Mouse (Mus musculus) stomach, postnatal 0 days (tissue): Measurements from ENCODE around the gene Urb2. TPM values are rescaled to one million over a fixed set of nuclear protein-coding genes. Genes with fewer than 3 reads are reported as not detected.

Source experiments
- ATAC-seq: fragments of 200-750 bp; cut with Nextera tagmentation; 2 replicates; pipeline ENCODE4 v1.8.0; 2017; ENCODE audit not compliant: low FRiP score, low TSS enrichment
- DNase-seq: peaks from one replicate; pipeline ENCODE4 v3.0.0-alpha.2; 2016; ENCODE audit warnings: low spot score
- H3K27ac ChIP-seq: fragments of 300-500 bp; sonication (generic); replicated peaks from 2 replicates; pipeline ENCODE4 v1.5.1; 2014; ENCODE audit warnings: mild to moderate bottlenecking, control low read depth
- H3K27me3 ChIP-seq: fragments of 300-500 bp; sonication (generic); 2 replicates; pipeline ENCODE4 v1.6.1; 2014; ENCODE audit warnings: low read length; ENCODE audit not compliant: control insufficient read depth, insufficient read depth
- H3K36me3 ChIP-seq: fragments of 300-500 bp; sonication (generic); 2 replicates; pipeline ENCODE4 v1.6.1; 2014; ENCODE audit warnings: low read length, mixed read lengths; ENCODE audit not compliant: control insufficient read depth, insufficient read depth
- H3K4me1 ChIP-seq: fragments of 300-500 bp; sonication (generic); replicated peaks from 2 replicates; pipeline ENCODE4 v1.6.1; 2014; ENCODE audit warnings: antibody characterized with exemption; ENCODE audit not compliant: control insufficient read depth, insufficient read depth
- H3K4me2 ChIP-seq: fragments of 300-500 bp; sonication (generic); replicated peaks from 2 replicates; pipeline ENCODE4 v1.6.1; 2014; ENCODE audit warnings: low read depth, mild to moderate bottlenecking, control low read depth, moderate library complexity
- H3K4me3 ChIP-seq: fragments of 300-500 bp; sonication (generic); 2 replicates; pipeline ENCODE4 v1.5.1; 2014; ENCODE audit warnings: low read depth, low read length, control low read depth
- H3K9ac ChIP-seq: fragments of 300-500 bp; sonication (generic); 2 replicates; pipeline ENCODE4 v1.6.1; 2014; ENCODE audit warnings: mild to moderate bottlenecking, low read length, control low read depth, mixed read lengths
- H3K9me3 ChIP-seq: fragments of 300-500 bp; sonication (generic); 2 replicates; pipeline ENCODE4 v1.6.1; 2016; ENCODE audit warnings: low read length; ENCODE audit not compliant: control insufficient read depth
- CTCF ChIP-seq: IDR thresholded peaks from 2 replicates; pipeline ENCODE4 v1.5.1; 2016; ENCODE audit warnings: antibody characterized with exemption, low read depth, mild to moderate bottlenecking, moderate library complexity
- EP300 ChIP-seq: optimal IDR thresholded peaks from 2 replicates; pipeline ENCODE3; 2016; ENCODE audit warnings: antibody characterized with exemption
- WGBS: fragments of 180-500 bp; shearing (Covaris S2); extraction: QIAGEN DNeasy Blood & Tissue Kit; methylation state at CpG from one replicate; pipeline ENCODE4 v1.1.7; 2014; 5-methylcytosine and 5-hydroxymethylcytosine counted together
- polyA plus RNA-seq: library from polyadenylated mRNA; unstranded; fragments of >200 nt; fragmentation: Nextera tagmentation; extraction: Ambion mirVana; gene quantifications from 2 replicates; pipeline ENCODE4 v1.2.1, GENCODE M21; 2015

The Urb2 gene
- polyA plus RNA-seq, 1 experiment from 2014 or later = 1.2 TPM

GRCm38 (mm10) chr8:123980239-123980638, 41.1 kb upstream of the Urb2 start:
- ATAC-seq (no peak), DNase-seq (no peak)
- Histone ChIP-seq H3K9ac (no peak overlapping the region), H3K4me2 (no peak overlapping the region), H3K4me1 (no peaks in the 10 kb centered on the region), H3K27ac (no peak overlapping the region), H3K36me3 (no peaks in the 10 kb centered on the region), H3K9me3 (no peaks in the 10 kb centered on the region), H3K27me3 (no peaks in the 10 kb centered on the region), H3K4me3 (no peak overlapping the region)
- 72% methylated on average over 4 of the region's 4 CpGs for WGBS
- TF ChIP-seq CTCF (no peak), EP300 (no peak)

GRCm38 (mm10) chr8:123981674-123982073, 39.6 kb upstream of the Urb2 start:
- Histone ChIP-seq H3K4me3 (peak overlapping the region; percentile 86; the same call in 1 of the 2 replicates), H3K4me2 (peak overlapping the region; percentile 95), H3K9ac (no peak overlapping the region; the same call in 1 of the 2 replicates), H3K36me3 (no peaks in the 10 kb centered on the region), H3K4me1 (no peaks in the 10 kb centered on the region), H3K9me3 (no peaks in the 10 kb centered on the region), H3K27ac (no peak overlapping the region), H3K27me3 (no peaks in the 10 kb centered on the region)
- ATAC-seq (no peak), DNase-seq (no peak)
- TF ChIP-seq EP300 (no peak), CTCF (no peak)
- WGBS = 19% methylated on average over 4 of the region's 4 CpGs

GRCm38 (mm10) chr8:123982291-123982793, 39.0 kb upstream of the Urb2 start:
- DNase-seq = no peak
- no peaks in the 10 kb centered on the region for H3K36me3 ChIP-seq
- no peaks in the 10 kb centered on the region for H3K27me3 ChIP-seq
- no peaks in the 10 kb centered on the region for H3K4me1 ChIP-seq
- H3K27ac ChIP-seq = peak overlapping the region; percentile 91
- peak overlapping the region; percentile 81 for H3K9ac ChIP-seq
- TF ChIP-seq EP300 (no peak), CTCF (no peak)
- WGBS = under 1% methylated on average over 48 of the region's 48 CpGs
- no peak; the same call in 1 of the 2 replicates for ATAC-seq
- H3K9me3 ChIP-seq = no peaks in the 10 kb centered on the region
- H3K4me2 ChIP-seq = peak overlapping the region; percentile 95
- H3K4me3 ChIP-seq = peak overlapping the region; percentile 86

- H3K4me1 ChIP-seq = no peaks in the 10 kb centered on the region
- TF ChIP-seq CTCF (peak; percentile 27; the same call in 1 of the 2 replicates), EP300 (no peak)
- no peaks in the 10 kb centered on the region for H3K36me3 ChIP-seq
- H3K4me2 ChIP-seq = peak within 1 kb of the TSS; percentile 95
- H3K9me3 ChIP-seq = no peaks in the 10 kb centered on the region
- H3K4me3 ChIP-seq = peak within 1 kb of the TSS; percentile 86
- peak within 1 kb of the TSS; percentile 81 for H3K9ac ChIP-seq
- DNase-seq = peak; percentile 92
- peak within 1 kb of the TSS; percentile 91 for H3K27ac ChIP-seq
- ATAC-seq = peak; percentile 97
- H3K27me3 ChIP-seq = no peaks in the 10 kb centered on the region
- WGBS = under 1% methylated on average over 43 of the region's 56 CpGs
These were observed 38.4 kb upstream of the Urb2 start, which contains the start of gene Abcb10 for GRCm38 (mm10) chr8:123982826-123983400. Gene Abcb10, minus strand, starts transcription at chr8:123983122.

- peak; percentile 82 for DNase-seq
- Histone ChIP-seq H3K4me1 (no peaks in the 10 kb centered on the region), H3K9ac (no peak overlapping the region), H3K9me3 (no peaks in the 10 kb centered on the region), H3K36me3 (no peaks in the 10 kb centered on the region), H3K27ac (peak overlapping the region; percentile 58), H3K27me3 (no peaks in the 10 kb centered on the region), H3K4me2 (no peak overlapping the region), H3K4me3 (no peak overlapping the region)
- peak; percentile 67 for ATAC-seq
- TF ChIP-seq CTCF = no peak
- TF ChIP-seq EP300 = no peak
- 36% methylated on average over 6 of the region's 6 CpGs for WGBS
These were observed 32.7 kb upstream of the Urb2 start for GRCm38 (mm10) chr8:123988605-123989038.

GRCm38 (mm10) chr8:123989128-123989527, 32.2 kb upstream of the Urb2 start:
- WGBS = 45% methylated on average over 7 of the region's 7 CpGs
- H3K27me3 ChIP-seq = no peaks in the 10 kb centered on the region
- no peaks in the 10 kb centered on the region for H3K36me3 ChIP-seq
- DNase-seq (no peak), ATAC-seq (no peak)
- TF ChIP-seq CTCF (no peak), EP300 (no peak)
- H3K4me2 ChIP-seq = no peak overlapping the region
- H3K9me3 ChIP-seq = no peaks in the 10 kb centered on the region
- H3K9ac ChIP-seq = no peak overlapping the region
- no peak overlapping the region for H3K4me3 ChIP-seq
- H3K4me1 ChIP-seq = peaks cover under 1% of the 10 kb centered on the region; the same call in 1 of the 2 replicates
- H3K27ac ChIP-seq = peak overlapping the region; percentile 58
